Mouse (Mus musculus) neural tube, embryonic 14.5 days (tissue): Measurements from ENCODE around the gene Vwa1. TPM values are rescaled to one million over a fixed set of nuclear protein-coding genes. Genes with fewer than 3 reads are reported as not detected.

Experiments
- ATAC-seq: fragments of 200-750 bp; cut with Nextera tagmentation; 2 replicates; pipeline ENCODE4 v1.8.0; 2017; ENCODE audit warnings: low read depth, mild to moderate bottlenecking, moderate TSS enrichment, moderate library complexity
- H3K27ac ChIP-seq: fragments of 300-500 bp; sonication (generic); 2 replicates; pipeline ENCODE4 v1.5.1; 2014; ENCODE audit warnings: low read depth, mild to moderate bottlenecking, control low read depth, low read length, moderate library complexity, mixed read lengths
- H3K27me3 ChIP-seq: fragments of 300-500 bp; sonication (generic); 2 replicates; pipeline ENCODE4 v1.6.1; 2014; ENCODE audit warnings: low read length; ENCODE audit not compliant: control insufficient read depth, insufficient read depth
- H3K36me3 ChIP-seq: fragments of 300-500 bp; sonication (generic); 2 replicates; pipeline ENCODE4 v1.6.1; 2014; ENCODE audit warnings: low read length, mixed read lengths; ENCODE audit not compliant: control insufficient read depth, insufficient read depth
- H3K4me1 ChIP-seq: fragments of 300-500 bp; sonication (generic); 2 replicates; pipeline ENCODE4 v1.6.1; 2014; ENCODE audit warnings: low read length; ENCODE audit not compliant: control insufficient read depth, insufficient read depth
- H3K4me2 ChIP-seq: fragments of 300-500 bp; sonication (generic); 2 replicates; pipeline ENCODE4 v1.6.1; 2014; ENCODE audit warnings: mild to moderate bottlenecking, low read depth, low read length, control low read depth
- H3K4me3 ChIP-seq: fragments of 300-500 bp; sonication (generic); 2 replicates; pipeline ENCODE4 v1.5.1; 2014; ENCODE audit warnings: low read depth, low read length, control low read depth, mixed read lengths
- H3K9ac ChIP-seq: fragments of 300-500 bp; sonication (generic); replicated peaks from 2 replicates; pipeline ENCODE4 v1.6.1; 2014; ENCODE audit warnings: low read depth, mild to moderate bottlenecking, control low read depth, low read length, mixed read lengths
- H3K9me3 ChIP-seq: fragments of 300-500 bp; sonication (generic); 2 replicates; pipeline ENCODE4 v1.6.1; 2016; ENCODE audit warnings: low read length; ENCODE audit not compliant: control insufficient read depth
- WGBS: fragments of 180-500 bp; shearing (Covaris S2); extraction: QIAGEN DNeasy Blood & Tissue Kit; methylation state at CpG from one replicate; pipeline ENCODE4 v1.1.7; 2014; 5-methylcytosine and 5-hydroxymethylcytosine counted together
- microRNA-seq: library from miRNA; unstranded; fragments of <30 nt; microRNA quantifications from one replicate; pipeline ENCODE4, GENCODE M21; 2016
- polyA plus RNA-seq: library from polyadenylated mRNA; unstranded; fragments of >200 nt; fragmentation: Nextera tagmentation; extraction: Ambion mirVana; gene quantifications from 2 replicates; pipeline ENCODE4 v1.2.1, GENCODE M21; 2014

Gene Vwa1
- polyA plus RNA-seq, 1 experiment from 2014 or later: 17.4 TPM

- WGBS: 1% methylated on average over 26 of the region's 35 CpGs
- Histone ChIP-seq H3K4me1 (peaks cover 28% of the 10 kb centered on the region), H3K27me3 (no peaks in the 10 kb centered on the region), H3K9ac (peak within 1 kb of the TSS; percentile 92), H3K4me2 (peak within 1 kb of the TSS; percentile 91), H3K9me3 (no peaks in the 10 kb centered on the region), H3K36me3 (peaks cover 13% of the 10 kb centered on the region; the same call in 1 of the 2 replicates), H3K4me3 (peak within 1 kb of the TSS; percentile 79), H3K27ac (peak within 1 kb of the TSS; percentile 94)
- peak; percentile 89 for ATAC-seq
Measured at GRCm38 (mm10) chr4:155734350-155734941, 40.1 kb downstream of the Vwa1 start, which contains the start of gene Tmem240. Gene Tmem240 (plus strand): TSS chr4:155734800.

- Histone ChIP-seq H3K9ac (no peak overlapping the region; the same call in 1 of the 2 replicates), H3K27me3 (no peaks in the 10 kb centered on the region), H3K27ac (no peak overlapping the region), H3K36me3 (peaks cover 13% of the 10 kb centered on the region; the same call in 1 of the 2 replicates), H3K9me3 (no peaks in the 10 kb centered on the region), H3K4me1 (peaks cover 28% of the 10 kb centered on the region), H3K4me3 (no peak overlapping the region; the same call in 1 of the 2 replicates), H3K4me2 (peak overlapping the region; percentile 91; the same call in 1 of the 2 replicates)
- no peak for ATAC-seq
- 93% methylated on average over 10 of the region's 10 CpGs for WGBS
Measured at GRCm38 (mm10) chr4:155733267-155733666, 41.2 kb downstream of the Vwa1 start.

- Histone ChIP-seq H3K4me2 (no peak overlapping the region), H3K4me3 (no peak overlapping the region), H3K27me3 (no peaks in the 10 kb centered on the region), H3K4me1 (no peaks in the 10 kb centered on the region), H3K9me3 (no peaks in the 10 kb centered on the region), H3K9ac (no peak overlapping the region), H3K27ac (no peak overlapping the region), H3K36me3 (peaks cover 8% of the 10 kb centered on the region)
- 53% methylated on average over 2 of the region's 2 CpGs for WGBS
- no peak; the same call in 1 of the 2 replicates for ATAC-seq
Measured at GRCm38 (mm10) chr4:155727993-155728392, 46.5 kb downstream of the Vwa1 start.

- peaks cover under 1% of the 10 kb centered on the region for H3K36me3 ChIP-seq
- WGBS: 69% methylated on average over 4 of the region's 4 CpGs
- H3K4me2 ChIP-seq: no peak overlapping the region
- H3K9me3 ChIP-seq: no peaks in the 10 kb centered on the region
- H3K4me3 ChIP-seq: no peak overlapping the region
- H3K27ac ChIP-seq: no peak overlapping the region
- no peaks in the 10 kb centered on the region for H3K4me1 ChIP-seq
- H3K27me3 ChIP-seq: no peaks in the 10 kb centered on the region
- no peak for ATAC-seq
- no peak overlapping the region for H3K9ac ChIP-seq
Measured at GRCm38 (mm10) chr4:155721668-155722083, 52.8 kb downstream of the Vwa1 start.

Small RNAs within 50 kb of the gene (microRNA-seq; reads per million reads assigned to microRNA genes)
- not detected for gene Gm27743

Other genes with a start within 250 kb of the Vwa1 start
- 79.1 and 93.0 TPM in 2 replicates for gene Nadk, start 212.3 kb downstream of the Vwa1 start, polyA plus RNA-seq
- 21.0 and 21.4 TPM in 2 replicates for gene Slc35e2, start 173.3 kb downstream of the Vwa1 start, polyA plus RNA-seq
- 46.7 and 54.1 TPM in 2 replicates for gene Cdk11b, start 149.8 kb downstream of the Vwa1 start, polyA plus RNA-seq
- not detected in 2 replicates for gene Gm10563, start 129.3 kb downstream of the Vwa1 start, polyA plus RNA-seq
- gene Mmp23, start 121.3 kb downstream of the Vwa1 start, polyA plus RNA-seq: 1.3 and 6.6 TPM in 2 replicates
- gene Mib2, start 105.5 kb downstream of the Vwa1 start, polyA plus RNA-seq: 35.5 and 36.8 TPM in 2 replicates
- gene Fndc10, start 80.4 kb downstream of the Vwa1 start, polyA plus RNA-seq: 8.5 and 10.4 TPM in 2 replicates
- 172 and 179 TPM in 2 replicates for gene Ssu72, start 69.9 kb downstream of the Vwa1 start, polyA plus RNA-seq
- 6.8 and 9.6 TPM in 2 replicates for gene Tmem240, start 39.9 kb downstream of the Vwa1 start, polyA plus RNA-seq
- 82.6 and 85.0 TPM in 2 replicates for gene Atad3a, start 13.6 kb downstream of the Vwa1 start, polyA plus RNA-seq
- 0.92 and 1.2 TPM in 2 replicates for gene Tmem88b, start 11.2 kb upstream of the Vwa1 start, polyA plus RNA-seq
- gene Ankrd65, start 15.7 kb upstream of the Vwa1 start, polyA plus RNA-seq: not detected in 2 replicates
- 258 and 275 TPM in 2 replicates for gene Mrpl20, start 28.2 kb upstream of the Vwa1 start, polyA plus RNA-seq
- gene Ccnl2, start 37.8 kb upstream of the Vwa1 start, polyA plus RNA-seq: 153 and 173 TPM in 2 replicates
- gene Aurkaip1, start 56.6 kb upstream of the Vwa1 start, polyA plus RNA-seq: 120 and 127 TPM in 2 replicates
- gene Mxra8, start 65.0 kb upstream of the Vwa1 start, polyA plus RNA-seq: 9.6 and 24.0 TPM in 2 replicates
- 14.0 and 16.1 TPM in 2 replicates for gene Dvl1, start 72.7 kb upstream of the Vwa1 start, polyA plus RNA-seq
- gene Tas1r3, start 88.7 kb upstream of the Vwa1 start, polyA plus RNA-seq: 0.45 and 0.47 TPM in 2 replicates
- gene Cptp, start 94.7 kb upstream of the Vwa1 start, polyA plus RNA-seq: 31.4 and 31.8 TPM in 2 replicates
- 74.9 and 75.8 TPM in 2 replicates for gene Ints11, start 94.8 kb upstream of the Vwa1 start, polyA plus RNA-seq
- 53.4 and 57.4 TPM in 2 replicates for gene Pusl1, start 117.1 kb upstream of the Vwa1 start, polyA plus RNA-seq
- 67.8 and 76.7 TPM in 2 replicates for gene Acap3, start 117.1 kb upstream of the Vwa1 start, polyA plus RNA-seq
- 123 and 124 TPM in 2 replicates for gene Ube2j2, start 169.1 kb upstream of the Vwa1 start, polyA plus RNA-seq
- 10.5 and 11.5 TPM in 2 replicates for gene C1qtnf12, start 187.6 kb upstream of the Vwa1 start, polyA plus RNA-seq
- 37.4 and 38.1 TPM in 2 replicates for gene B3galt6, start 218.0 kb upstream of the Vwa1 start, polyA plus RNA-seq
- gene Sdf4, start 218.2 kb upstream of the Vwa1 start, polyA plus RNA-seq: 123 and 125 TPM in 2 replicates
- gene Tnfrsf4, start 239.1 kb upstream of the Vwa1 start, polyA plus RNA-seq: 0.20 and 0.70 TPM in 2 replicates